Mouse (Mus musculus): ENCODE results near the gene Psme1.

The Psme1 gene

GRCm38 (mm10) chr14:55571760-55572159, 6.2 kb upstream of the Psme1 start:
- no peak for DNase-seq (ENCODE audit: low spot score)

GRCm38 (mm10) chr14:55575302-55575701, 2.6 kb upstream of the Psme1 start, which contains the start of gene Fitm1:
Fitm1 (plus strand) TSS chr14:55575617.
- DNase-seq (ENCODE audit: low spot score), result no peak

- no peak for DNase-seq (ENCODE audit: low spot score)
Measured at GRCm38 (mm10) chr14:55575711-55576110, 2.2 kb upstream of the Psme1 start.

DNA sequence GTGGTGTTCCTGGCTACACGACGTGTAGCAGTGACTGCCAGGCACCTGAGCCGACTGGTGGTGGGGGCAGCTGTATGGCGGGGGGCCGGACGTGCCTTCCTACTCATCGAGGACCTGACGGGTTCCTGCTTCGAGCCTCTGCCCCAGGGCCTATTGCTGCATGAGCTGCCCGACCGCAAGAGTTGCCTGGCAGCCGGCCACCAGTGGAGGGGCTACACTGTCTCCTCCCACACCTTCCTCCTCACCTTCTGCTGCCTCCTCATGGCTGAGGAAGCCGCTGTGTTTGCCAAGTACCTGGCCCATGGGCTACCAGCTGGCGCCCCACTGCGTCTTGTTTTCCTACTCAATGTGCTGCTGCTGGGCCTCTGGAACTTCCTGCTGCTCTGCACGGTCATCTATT, 1.5 kb upstream of the Psme1 start:
- DNase-seq (ENCODE audit: low spot score), result peak; percentile 60

GRCm38 (mm10) chr14:55578668-55579269, 846 bp downstream of the Psme1 start:
- peak; percentile 70 for DNase-seq (ENCODE audit: low spot score)

- no peak for DNase-seq (ENCODE audit: low spot score)
Measured at GRCm38 (mm10) chr14:55579511-55580496, 1.9 kb downstream of the Psme1 start.

- DNase-seq (ENCODE audit: low spot score), result no peak
Measured at GRCm38 (mm10) chr14:55580731-55581130, 2.8 kb downstream of the Psme1 start.

- no peak for DNase-seq (ENCODE audit: low spot score)
Measured at GRCm38 (mm10) chr14:55581981-55582681, 4.2 kb downstream of the Psme1 start.

DNA sequence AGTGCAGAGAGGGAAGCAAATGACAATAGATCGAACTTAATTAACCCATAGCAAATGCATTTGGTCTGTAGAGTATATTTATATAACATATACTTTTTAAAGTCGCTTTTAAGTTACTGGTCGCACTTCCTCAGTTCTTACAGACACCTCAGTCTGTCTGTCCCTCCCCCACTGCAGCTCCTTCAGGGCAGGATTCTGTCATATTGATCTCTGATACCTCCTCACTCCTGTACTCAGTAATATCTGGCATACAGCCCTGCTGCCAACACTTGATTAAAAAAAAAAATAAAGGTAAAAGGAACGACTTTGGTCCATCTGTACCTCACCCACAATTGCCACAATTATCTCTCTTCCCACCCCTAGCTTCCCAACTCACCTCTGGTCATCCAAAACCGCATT, 6.4 kb downstream of the Psme1 start:
- no peak for DNase-seq (ENCODE audit: low spot score)

DNA sequence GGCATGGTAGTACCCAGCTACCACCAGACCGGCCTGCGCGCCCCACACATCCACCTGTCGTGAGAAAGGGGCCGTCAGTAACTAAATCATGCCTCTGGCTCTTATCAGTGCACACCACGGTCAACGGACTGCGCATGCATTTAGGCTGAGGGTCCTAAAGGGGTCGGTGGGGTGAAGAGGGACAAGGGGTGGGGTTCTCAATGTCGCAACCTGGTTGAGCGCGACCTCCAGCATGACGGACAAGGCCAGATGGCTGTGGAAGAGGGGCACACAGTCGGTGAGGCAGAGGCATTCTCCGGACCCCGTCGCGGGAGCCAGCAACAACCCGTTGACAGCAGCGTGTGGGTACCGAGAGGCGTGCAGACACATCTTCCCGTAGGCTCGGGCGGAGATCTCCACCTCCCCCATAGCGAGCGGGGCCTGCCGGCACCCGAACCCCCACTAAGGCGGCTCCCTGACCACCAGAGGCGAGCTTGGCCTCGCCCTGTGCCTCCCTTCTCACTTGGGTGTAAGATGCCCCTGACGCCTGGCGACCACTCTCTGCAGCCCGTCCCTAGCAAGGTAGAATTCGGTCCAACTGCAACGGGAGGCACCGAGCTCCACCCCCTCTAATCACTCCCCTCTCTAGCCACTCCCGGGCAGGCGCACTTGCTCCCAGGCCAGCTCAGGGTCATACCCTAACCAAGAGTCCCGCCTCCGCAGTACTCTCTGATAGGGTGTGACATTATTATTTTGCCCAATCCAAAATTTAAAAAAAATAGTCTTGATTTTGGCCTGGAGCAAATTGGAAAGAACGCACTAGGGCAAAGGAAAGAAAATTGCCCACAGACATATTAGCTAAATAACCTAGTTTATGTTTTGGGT, 7.0 kb downstream of the Psme1 start, which contains the start of gene Emc9:
Emc9 (minus strand) TSS at position 601 of the 864 bp plus-strand sequence.
- DNase-seq (ENCODE audit: low spot score), result peak; percentile 83

- DNase-seq (ENCODE audit: low spot score), result no peak
Measured at GRCm38 (mm10) chr14:55585566-55585960, 7.6 kb downstream of the Psme1 start.

DNA sequence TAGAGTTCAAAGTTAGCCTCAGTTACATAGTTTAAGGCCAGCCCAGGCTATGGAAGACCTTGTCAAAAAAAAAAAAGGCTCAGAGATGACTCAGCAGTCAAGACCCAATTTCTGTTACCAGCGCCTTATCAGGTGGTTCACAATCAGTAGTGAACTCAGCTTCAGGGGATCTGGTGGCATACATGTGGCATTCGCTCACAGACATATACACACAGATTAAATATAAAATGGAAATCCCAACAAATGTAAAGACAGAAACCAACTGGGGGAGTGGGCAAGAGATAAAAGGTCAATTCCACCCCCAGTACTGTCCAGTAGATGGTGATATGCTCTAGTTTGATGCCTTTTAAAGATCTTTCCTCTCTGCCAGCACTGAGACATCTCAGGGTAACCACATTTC, 8.2 kb downstream of the Psme1 start:
- no peak for DNase-seq (ENCODE audit: low spot score)

DNA sequence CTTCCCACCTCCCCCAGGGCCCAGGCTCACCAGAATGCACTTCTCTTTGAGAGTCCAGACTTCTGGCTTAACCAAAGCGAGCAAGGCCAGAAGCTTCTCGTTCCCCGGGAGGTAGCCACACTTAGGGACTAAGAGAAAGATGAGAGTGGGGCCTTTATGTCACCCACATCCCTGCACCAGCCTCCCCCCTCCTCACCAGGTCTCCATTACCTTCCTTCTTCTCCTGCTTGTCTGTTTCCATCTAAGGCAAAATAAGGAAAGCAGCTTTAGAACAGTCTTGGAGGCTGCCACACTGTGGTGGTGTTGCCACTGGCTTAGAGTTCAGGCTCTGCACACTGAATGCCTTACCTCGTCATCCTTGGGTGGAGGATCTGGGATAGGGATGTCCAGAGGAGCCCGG, 11.3 kb downstream of the Psme1 start:
- no peak for DNase-seq (ENCODE audit: low spot score)

- no peak for DNase-seq (ENCODE audit: low spot score)
Measured at GRCm38 (mm10) chr14:55589771-55590448, 12.0 kb downstream of the Psme1 start.

GRCm38 (mm10) chr14:55590748-55591330, 12.9 kb downstream of the Psme1 start, which contains the start of gene Psme2:
Psme2 (minus strand) TSS chr14:55591113.
- peak; percentile 93 for DNase-seq (ENCODE audit: low spot score)

DNA sequence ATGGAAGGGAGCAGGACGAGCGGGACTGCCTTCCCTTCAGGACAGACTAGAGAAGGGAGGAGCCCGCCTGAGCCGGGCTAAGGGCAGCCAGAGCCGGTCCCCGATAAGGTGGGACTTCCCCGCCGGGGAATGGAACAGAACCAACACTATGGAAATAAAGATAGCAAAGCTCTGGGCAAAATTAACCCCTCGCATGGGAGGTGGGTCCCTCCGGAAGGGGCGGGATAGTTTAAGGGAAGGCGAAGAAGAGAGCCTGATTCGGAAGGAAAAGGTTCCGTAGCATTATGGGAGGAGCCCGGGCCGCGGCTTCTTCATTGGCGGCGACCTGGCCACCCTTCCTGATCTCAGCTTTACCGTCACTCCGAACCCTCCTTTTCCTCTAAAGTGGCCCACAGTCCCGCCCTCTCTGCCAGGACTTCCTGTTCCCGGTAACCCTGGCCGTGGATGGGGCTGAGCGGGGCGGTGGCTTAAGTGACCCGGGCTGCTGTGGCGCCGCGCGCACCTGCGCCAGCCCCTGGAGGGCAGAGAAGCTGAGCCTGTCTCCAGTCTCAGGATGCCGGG, 13.5 kb downstream of the Psme1 start, which contains the start of gene Rnf31:
Rnf31 (plus strand) TSS at position 378 of the 561 bp plus-strand sequence.
- DNase-seq (ENCODE audit: low spot score), result peak; percentile 92

- no peak for DNase-seq (ENCODE audit: low spot score)
Measured at GRCm38 (mm10) chr14:55592226-55592625, 14.3 kb downstream of the Psme1 start.

- DNase-seq (ENCODE audit: low spot score), result no peak
Measured at GRCm38 (mm10) chr14:55596036-55596690, 18.2 kb downstream of the Psme1 start.

All from testis, postnatal 14 days (tissue).